Mouse (Mus musculus) spleen, postnatal 0 days (tissue): ENCODE data around the gene Pigm. TPM values are rescaled to one million over a fixed set of nuclear protein-coding genes. Genes with fewer than 3 reads are reported as not detected.

Experiments
- polyA plus RNA-seq: library from polyadenylated mRNA; unstranded; fragments of >200 nt; fragmentation: Nextera tagmentation; extraction: Ambion mirVana; gene quantifications from 2 replicates; pipeline ENCODE4 v1.2.1, GENCODE M21; 2015

The Pigm gene
- 3.3 and 3.5 TPM in 2 replicates for polyA plus RNA-seq

DNA sequence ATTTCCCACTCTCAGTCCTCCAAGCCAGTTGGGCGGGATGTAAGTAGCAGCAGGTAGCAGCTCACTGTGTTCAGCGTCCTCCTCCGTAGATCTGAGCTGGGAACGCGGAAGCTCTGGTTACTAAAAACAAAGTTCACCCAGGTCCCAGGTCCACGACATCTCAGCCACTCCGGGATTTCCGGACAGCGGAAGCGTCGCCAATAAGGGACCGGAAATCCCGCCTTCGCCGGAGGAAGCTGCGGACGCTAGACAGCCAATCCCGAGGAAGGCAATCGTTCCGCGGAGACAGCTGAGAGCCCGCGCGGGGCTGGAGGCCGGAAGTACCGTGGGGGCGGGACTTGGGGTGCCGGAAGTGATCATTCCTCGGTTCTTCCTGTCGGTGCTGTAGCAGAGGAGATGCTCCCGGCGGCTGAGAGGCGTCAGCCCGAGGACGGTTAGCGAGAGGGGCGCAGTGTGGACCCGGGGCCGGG lies at the start of gene Pigm:
TSS of gene Pigm (plus strand) at position 349 of the 470 bp plus-strand sequence.

DNA sequence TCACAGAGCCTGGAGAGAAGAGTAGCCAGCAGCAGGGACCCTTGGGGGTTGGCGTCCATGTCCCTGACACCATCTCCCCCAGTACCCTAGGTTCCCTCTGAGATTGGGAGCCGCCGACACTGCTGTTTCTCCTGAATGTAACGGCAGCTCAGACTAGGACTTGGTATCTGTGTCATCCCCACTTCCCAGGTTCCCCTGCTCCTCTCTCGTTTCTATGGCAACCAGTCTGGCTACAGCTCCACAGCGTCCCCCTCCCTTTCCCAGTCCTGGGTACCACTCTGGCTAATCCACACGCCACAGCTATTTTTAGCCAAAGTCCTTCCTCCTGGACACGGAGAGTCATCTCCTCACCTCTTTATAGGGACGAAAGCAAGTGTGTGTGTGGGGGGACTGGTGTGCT lies 47.2 kb upstream of the Pigm start, which contains the start of gene Kcnj9:
TSS of gene Kcnj9 (minus strand) at position 188 of the 400 bp plus-strand sequence.

DNA sequence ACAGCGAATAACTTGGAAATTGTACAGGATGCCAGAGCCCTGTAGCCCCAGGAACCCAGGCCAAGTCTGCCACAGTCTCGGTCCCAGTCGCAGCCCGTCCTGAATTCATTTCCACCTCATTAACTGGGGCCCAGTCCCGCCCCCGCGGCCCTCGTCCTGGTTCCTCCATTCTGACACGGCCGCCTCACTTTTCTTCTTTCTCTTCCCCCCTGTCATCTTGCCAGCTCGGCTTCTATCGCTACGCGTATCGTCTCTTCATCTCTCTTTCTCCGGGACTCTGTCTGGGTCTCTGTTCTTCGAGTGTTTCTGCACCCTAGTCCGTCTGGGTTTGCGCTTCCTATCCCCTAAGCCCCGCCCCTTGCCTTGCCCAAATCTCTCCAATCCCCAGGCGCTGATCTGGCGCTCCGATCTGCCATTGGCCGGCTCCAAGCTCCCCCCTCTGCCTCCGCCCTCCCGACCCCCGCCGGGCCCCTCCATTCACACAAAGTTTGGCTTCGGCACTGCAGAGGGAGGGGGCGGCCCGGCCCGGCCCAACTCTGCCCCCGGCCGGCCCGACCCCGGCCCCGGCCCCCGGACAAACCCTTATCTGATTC lies 35.5 kb upstream of the Pigm start, which contains the start of gene Kcnj10:
TSS of gene Kcnj10 (plus strand) at position 482 of the 593 bp plus-strand sequence.

Other genes starting within 250 kb of the Pigm start
- 41.0 and 46.4 TPM in 2 replicates for gene Pex19, start 249.8 kb upstream of the Pigm start, polyA plus RNA-seq
- gene Dcaf8, start 228.5 kb upstream of the Pigm start, polyA plus RNA-seq, result 70.2 and 78.3 TPM in 2 replicates
- gene Pea15a, start 169.7 kb upstream of the Pigm start, polyA plus RNA-seq, result 26.7 and 34.6 TPM in 2 replicates
- 0.57 and 0.62 TPM in 2 replicates for gene Casq1, start 156.7 kb upstream of the Pigm start, polyA plus RNA-seq
- not detected in 2 replicates for gene Atp1a4, start 118.1 kb upstream of the Pigm start, polyA plus RNA-seq
- 19.6 and 21.5 TPM in 2 replicates for gene Igsf8, start 114.9 kb upstream of the Pigm start, polyA plus RNA-seq
- gene Atp1a2, start 78.5 kb upstream of the Pigm start, polyA plus RNA-seq, result 1.5 and 2.7 TPM in 2 replicates
- 0.07 TPM in 1 of 2 replicates, not detected in the other for gene Kcnj9, start 47.2 kb upstream of the Pigm start, polyA plus RNA-seq
- 0.28 and 0.35 TPM in 2 replicates for gene Kcnj10, start 35.3 kb upstream of the Pigm start, polyA plus RNA-seq
- 1.2 and 1.3 TPM in 2 replicates for gene Slamf9, start 98.8 kb downstream of the Pigm start, polyA plus RNA-seq
- 1.5 and 1.7 TPM in 2 replicates for gene Igsf9, start 105.2 kb downstream of the Pigm start, polyA plus RNA-seq
- 162 and 194 TPM in 2 replicates for gene Tagln2, start 123.5 kb downstream of the Pigm start, polyA plus RNA-seq
- gene Cfap45, start 144.3 kb downstream of the Pigm start, polyA plus RNA-seq, result 2.2 and 2.6 TPM in 2 replicates
- 0.13 TPM in 1 of 2 replicates, not detected in the other for gene Vsig8, start 179.4 kb downstream of the Pigm start, polyA plus RNA-seq
- 0.20 and 0.69 TPM in 2 replicates for gene Slamf8, start 214.0 kb downstream of the Pigm start, polyA plus RNA-seq
- 0.28 and 0.29 TPM in 2 replicates for gene Fcrl6, start 226.0 kb downstream of the Pigm start, polyA plus RNA-seq